Mouse (Mus musculus) erythroid progenitor cell, adult 5-6 weeks (primary cell): ENCODE data around the gene Apom. TPM values are rescaled to one million over a fixed set of nuclear protein-coding genes. Genes with fewer than 3 reads are reported as not detected.
A peak's percentile ranks its signal among the peaks of the same experiment; 100 is the strongest.

Experiments
- ATAC-seq: replicated peaks from 2 replicates; pipeline ENCODE4 v1.8.0; 2016; ENCODE audit warnings: moderate number of reproducible peaks, mild to moderate bottlenecking, moderate TSS enrichment, inconsistent platforms; ENCODE audit not compliant: poor library complexity, low FRiP score, severe bottlenecking
- total RNA-seq, 2 experiments: library from RNA; stranded (forward) in 1 of 2; stranded (reverse) in 1 of 2; fragments of 150-400 nt in 1 of 2; fragments of 186-747, 209-891 nt in 1 of 2; gene quantifications; 2 replicates each; pipeline versions ENCODE4 v1.2.3 to v1.2.4; 2015 to 2017; ENCODE audit warnings: low replicate concordance in 2 of 2

The Apom gene
- total RNA-seq, 2 experiments from 2014 or later, result not detected

- ATAC-seq, result no peak
These were observed 29.6 kb upstream of the Apom start for GRCm38 (mm10) chr17:35161421-35161820.

- ATAC-seq, result no peak
These were observed 27.8 kb upstream of the Apom start for GRCm38 (mm10) chr17:35159638-35160037.

DNA sequence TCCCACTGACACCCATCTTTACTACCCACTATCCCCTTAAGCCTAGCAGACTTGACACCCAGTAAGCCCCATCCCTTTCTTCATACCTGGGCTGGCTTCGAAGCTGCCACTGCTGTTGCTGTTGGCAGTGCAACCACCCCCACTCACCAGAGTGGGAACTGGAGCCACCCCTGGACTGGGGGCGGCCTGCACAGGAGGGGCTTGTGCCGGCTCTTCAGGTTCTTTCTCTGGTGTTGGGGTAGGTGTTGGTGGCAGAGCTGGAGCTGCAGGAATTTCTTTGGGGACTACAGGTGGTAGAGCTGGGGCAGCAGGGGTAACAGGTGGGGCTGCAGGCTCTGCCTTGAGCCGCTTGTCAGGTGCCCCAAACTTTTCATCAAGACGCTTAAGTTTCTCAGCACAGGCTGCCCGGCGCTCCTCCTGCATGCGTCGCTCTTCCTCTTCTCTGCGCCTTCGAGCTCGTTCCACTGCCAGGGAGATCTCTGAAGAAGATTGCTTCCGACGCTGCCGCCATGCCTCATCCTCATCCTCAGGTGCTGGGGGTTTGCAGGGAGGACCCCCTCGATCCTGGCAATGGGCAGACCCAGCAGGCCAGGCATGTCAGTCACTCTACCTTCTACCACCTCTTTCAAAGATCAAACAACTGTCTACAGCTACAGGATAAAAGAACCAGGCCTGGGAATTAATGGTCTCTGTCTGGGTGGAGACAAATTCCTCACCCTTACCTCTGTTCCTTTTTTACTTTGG is 27.2 kb upstream of the Apom start:
- no peak for ATAC-seq

- no peak for ATAC-seq
These were observed 25.9 kb upstream of the Apom start for GRCm38 (mm10) chr17:35157661-35158175.

- no peak for ATAC-seq
These were observed 25.4 kb upstream of the Apom start for GRCm38 (mm10) chr17:35157254-35157653.

GRCm38 (mm10) chr17:35156461-35157200 is 24.8 kb upstream of the Apom start:
- no peak for ATAC-seq

DNA sequence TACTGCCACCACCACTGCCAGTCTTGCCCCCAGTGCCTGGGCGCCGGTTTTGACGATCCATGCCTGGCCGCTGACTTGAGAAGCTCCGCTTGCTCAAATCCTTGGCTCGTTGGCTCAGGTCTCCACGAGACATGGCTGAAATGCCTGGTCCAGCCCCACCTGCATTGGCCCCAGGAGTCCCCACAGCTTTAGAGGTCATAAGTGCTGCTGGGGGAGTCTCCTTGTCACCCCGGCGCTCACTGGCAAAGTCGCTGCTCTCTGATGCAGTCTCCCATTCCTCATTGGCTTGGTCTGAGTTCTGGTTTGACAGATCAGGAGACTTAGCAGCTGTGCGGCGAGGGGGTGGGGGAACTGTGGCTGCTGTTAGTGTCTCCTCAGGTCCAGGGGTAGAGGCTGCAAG is 23.6 kb upstream of the Apom start:
- ATAC-seq, result no peak

- ATAC-seq, result no peak
These were observed 22.8 kb upstream of the Apom start for GRCm38 (mm10) chr17:35154616-35155015.

GRCm38 (mm10) chr17:35153931-35154330 is 22.1 kb upstream of the Apom start:
- no peak for ATAC-seq

GRCm38 (mm10) chr17:35153077-35153476 is 21.2 kb upstream of the Apom start:
- ATAC-seq, result no peak

DNA sequence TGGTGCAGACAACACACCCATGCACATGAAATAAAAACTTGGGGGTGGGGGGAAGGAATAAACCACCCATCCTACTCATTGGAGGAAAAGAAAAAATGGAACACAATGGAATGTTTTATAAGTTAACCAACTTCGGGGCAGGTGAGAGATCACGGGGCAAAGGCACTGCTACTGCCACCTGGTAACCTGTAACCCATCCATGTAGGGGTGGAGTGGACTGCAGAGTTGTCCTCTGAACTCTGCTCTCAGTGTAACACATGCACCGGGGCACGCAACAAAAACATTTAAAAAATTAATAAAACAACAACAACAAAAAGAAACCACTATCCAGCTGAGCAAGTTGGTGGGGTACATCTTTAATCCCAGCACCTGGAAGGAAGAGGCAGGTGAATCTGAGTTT is 20.3 kb upstream of the Apom start:
- no peak for ATAC-seq

GRCm38 (mm10) chr17:35147922-35148639 is 16.2 kb upstream of the Apom start:
- no peak for ATAC-seq

GRCm38 (mm10) chr17:35147348-35147747 is 15.5 kb upstream of the Apom start:
- ATAC-seq, result no peak

- no peak for ATAC-seq
These were observed 14.3 kb upstream of the Apom start for GRCm38 (mm10) chr17:35146139-35146538.

DNA sequence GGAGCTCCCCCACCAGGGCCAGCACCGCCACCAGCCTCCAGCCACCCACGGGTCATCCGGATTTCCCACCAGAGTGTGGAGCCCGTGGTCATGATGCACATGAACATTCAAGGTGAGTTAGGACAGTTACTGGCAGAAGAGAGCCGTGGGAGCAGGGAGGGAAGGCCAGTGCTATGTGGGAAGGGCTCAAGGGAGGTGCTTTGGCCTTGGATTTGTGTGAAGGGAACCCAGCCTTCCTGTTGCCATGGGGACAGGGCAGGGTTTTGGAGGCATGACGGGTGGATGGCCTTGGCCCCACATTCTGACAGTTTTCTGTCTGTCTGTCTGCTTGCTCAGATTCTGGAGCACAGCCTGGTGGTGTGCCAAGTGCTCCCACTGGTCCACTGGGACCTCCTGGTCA is 10.1 kb upstream of the Apom start:
- ATAC-seq, result no peak

DNA sequence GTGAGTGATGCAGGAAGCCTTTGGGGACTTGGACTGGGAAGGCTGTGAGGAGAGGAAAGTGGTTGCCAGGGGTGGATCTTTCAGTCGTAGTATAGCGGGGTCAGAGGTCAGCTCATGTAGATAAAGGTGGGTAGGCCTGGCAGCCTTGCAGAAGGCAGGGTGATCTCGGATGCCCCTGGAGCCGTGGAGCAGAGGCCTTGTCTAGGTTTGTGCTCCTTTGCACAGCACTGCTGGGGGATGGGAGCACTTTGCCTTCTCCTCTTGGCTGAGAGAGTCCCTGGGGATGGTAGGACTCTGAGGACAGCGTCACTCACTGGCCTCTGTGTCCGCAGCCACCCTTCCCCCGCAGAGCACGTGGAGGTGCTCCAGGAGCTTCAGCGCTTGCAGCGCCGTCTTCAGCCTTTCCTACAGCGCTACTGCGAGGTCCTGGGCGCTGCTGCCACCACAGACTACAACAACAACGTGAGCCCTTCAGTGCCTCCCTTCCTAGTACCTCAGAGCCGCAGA is 8.7 kb upstream of the Apom start:
- no peak for ATAC-seq

GRCm38 (mm10) chr17:35139269-35139668 is 7.4 kb upstream of the Apom start:
- ATAC-seq, result no peak

DNA sequence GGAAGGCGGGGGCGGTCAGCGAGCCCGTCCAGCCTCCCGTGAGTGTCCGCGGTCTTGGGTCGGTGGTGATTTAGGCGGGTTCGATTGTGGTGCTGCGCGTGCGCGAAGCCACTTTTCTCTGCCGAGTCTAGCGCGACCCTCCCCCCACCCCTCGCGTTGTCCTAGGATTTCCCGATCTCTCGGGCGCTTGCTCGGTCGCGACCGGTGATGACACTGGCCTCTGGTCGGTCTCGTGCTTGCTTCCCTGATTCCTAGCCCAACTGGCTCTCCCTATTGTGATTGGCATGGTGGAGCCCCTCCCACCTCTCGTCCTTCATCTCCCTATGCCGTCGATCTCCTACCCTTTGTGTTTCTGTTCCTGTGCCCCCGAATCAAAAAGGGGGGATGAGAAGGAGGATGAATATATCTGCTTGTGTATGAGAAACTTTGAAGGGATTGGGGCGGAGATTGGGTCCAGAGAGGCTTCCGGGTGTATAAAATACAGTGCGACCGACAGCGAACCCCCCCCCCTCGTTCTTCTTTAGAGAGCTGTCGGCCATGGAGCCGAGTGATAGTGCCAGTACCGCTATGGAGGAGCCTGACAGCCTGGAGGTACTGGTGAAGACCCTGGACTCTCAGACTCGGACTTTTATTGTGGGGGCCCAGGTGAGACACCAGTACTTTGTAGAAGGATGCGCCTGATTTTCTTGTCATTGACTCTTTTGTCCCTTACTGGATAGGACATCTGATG is 3.9 kb upstream of the Apom start:
- ATAC-seq, result peak; percentile 50

- ATAC-seq, result peak; percentile 89
These were observed 3.1 kb upstream of the Apom start, which contains the start of gene Bag6 for GRCm38 (mm10) chr17:35134801-35135590. Gene Bag6 (plus strand): TSS chr17:35135178.
